Mouse (Mus musculus): ENCODE measurements around the gene Gclm. TPM values are rescaled to one million over a fixed set of nuclear protein-coding genes. Genes with fewer than 3 reads are reported as not detected.

Gclm gene
- 48.1 and 55.5 TPM in 2 replicates for polyA plus RNA-seq (2014; fragmentation: Nextera tagmentation; extraction: Ambion mirVana)

- under 1% methylated on average over 69 of the region's 90 CpGs for WGBS
- H3K9ac ChIP-seq (replicated peaks; ENCODE audit: low read depth, low read length): peak within 1 kb of the TSS; percentile 76
Observed at GRCm38 (mm10) chr3:122245215-122245877, at the start of gene Gclm. TSS of gene Gclm (plus strand) at chr3:122245557.

GRCm38 (mm10) chr3:122196621-122197298 is 48.6 kb upstream of the Gclm start:
- no peaks in the 10 kb centered on the region for H3K36me3 ChIP-seq (ENCODE audit: control insufficient read depth, insufficient read depth, low read length)
- H3K4me1 ChIP-seq (ENCODE audit: control insufficient read depth, insufficient read depth, low read length): no peaks in the 10 kb centered on the region
- H3K27ac ChIP-seq (ENCODE audit: low read depth, low read length): no peak overlapping the region
- H3K9me3 ChIP-seq (ENCODE audit: control insufficient read depth, low read length): no peaks in the 10 kb centered on the region
- no peak overlapping the region for H3K4me3 ChIP-seq (ENCODE audit: low read depth, low read length)
- H3K27me3 ChIP-seq (ENCODE audit: control insufficient read depth, insufficient read depth, low read length): no peaks in the 10 kb centered on the region
- 60% methylated on average over 4 of the region's 4 CpGs for WGBS
- no peak overlapping the region for H3K4me2 ChIP-seq (ENCODE audit: low read depth, low read length)
- H3K9ac ChIP-seq (replicated peaks; ENCODE audit: low read depth, low read length): no peak overlapping the region
- no peak for ATAC-seq (ENCODE audit: low read depth)

More at GRCm38 (mm10) chr3:122245215-122245877, at the start of gene Gclm:
- peak; percentile 99 for ATAC-seq (ENCODE audit: low read depth)
- Histone ChIP-seq H3K27ac (ENCODE audit: low read depth, low read length) (peak within 1 kb of the TSS; percentile 91), H3K4me2 (ENCODE audit: low read depth, low read length) (peak within 1 kb of the TSS; percentile 68), H3K9me3 (ENCODE audit: control insufficient read depth, low read length) (no peaks in the 10 kb centered on the region), H3K4me1 (ENCODE audit: control insufficient read depth, insufficient read depth, low read length) (peaks cover 16% of the 10 kb centered on the region), H3K27me3 (ENCODE audit: control insufficient read depth, insufficient read depth, low read length) (peaks cover 4% of the 10 kb centered on the region; the same call in 1 of the 2 replicates), H3K36me3 (ENCODE audit: control insufficient read depth, insufficient read depth, low read length) (no peaks in the 10 kb centered on the region), H3K4me3 (ENCODE audit: low read depth, low read length) (peak within 1 kb of the TSS; percentile 91)

GRCm38 (mm10) chr3:122198532-122198931 is 46.8 kb upstream of the Gclm start:
- Histone ChIP-seq H3K36me3 (ENCODE audit: control insufficient read depth, insufficient read depth, low read length) (no peaks in the 10 kb centered on the region), H3K4me1 (ENCODE audit: control insufficient read depth, insufficient read depth, low read length) (no peaks in the 10 kb centered on the region), H3K9ac (replicated peaks; ENCODE audit: low read depth, low read length) (no peak overlapping the region), H3K4me3 (ENCODE audit: low read depth, low read length) (no peak overlapping the region), H3K27ac (ENCODE audit: low read depth, low read length) (no peak overlapping the region), H3K9me3 (ENCODE audit: control insufficient read depth, low read length) (no peaks in the 10 kb centered on the region), H3K27me3 (ENCODE audit: control insufficient read depth, insufficient read depth, low read length) (no peaks in the 10 kb centered on the region), H3K4me2 (ENCODE audit: low read depth, low read length) (no peak overlapping the region)
- ATAC-seq (ENCODE audit: low read depth): no peak
- 89% methylated on average over 2 of the region's 2 CpGs for WGBS

- no peaks in the 10 kb centered on the region for H3K4me1 ChIP-seq (ENCODE audit: control insufficient read depth, insufficient read depth, low read length)
- H3K36me3 ChIP-seq (ENCODE audit: control insufficient read depth, insufficient read depth, low read length): no peaks in the 10 kb centered on the region
- ATAC-seq (ENCODE audit: low read depth): no peak
- H3K4me2 ChIP-seq (ENCODE audit: low read depth, low read length): no peak overlapping the region
- H3K9me3 ChIP-seq (ENCODE audit: control insufficient read depth, low read length): no peaks in the 10 kb centered on the region
- 78% methylated on average over 8 of the region's 8 CpGs for WGBS
- H3K9ac ChIP-seq (replicated peaks; ENCODE audit: low read depth, low read length): no peak overlapping the region
- H3K27me3 ChIP-seq (ENCODE audit: control insufficient read depth, insufficient read depth, low read length): no peaks in the 10 kb centered on the region
- no peak overlapping the region for H3K4me3 ChIP-seq (ENCODE audit: low read depth, low read length)
- no peak overlapping the region for H3K27ac ChIP-seq (ENCODE audit: low read depth, low read length)
Observed at GRCm38 (mm10) chr3:122198966-122199381, 46.4 kb upstream of the Gclm start.

GRCm38 (mm10) chr3:122199600-122199999 is 45.8 kb upstream of the Gclm start:
- Histone ChIP-seq H3K9me3 (ENCODE audit: control insufficient read depth, low read length) (no peaks in the 10 kb centered on the region), H3K36me3 (ENCODE audit: control insufficient read depth, insufficient read depth, low read length) (no peaks in the 10 kb centered on the region), H3K4me3 (ENCODE audit: low read depth, low read length) (no peak overlapping the region), H3K9ac (replicated peaks; ENCODE audit: low read depth, low read length) (no peak overlapping the region), H3K27me3 (ENCODE audit: control insufficient read depth, insufficient read depth, low read length) (no peaks in the 10 kb centered on the region), H3K4me1 (ENCODE audit: control insufficient read depth, insufficient read depth, low read length) (no peaks in the 10 kb centered on the region), H3K4me2 (ENCODE audit: low read depth, low read length) (no peak overlapping the region), H3K27ac (ENCODE audit: low read depth, low read length) (no peak overlapping the region)
- WGBS: 85% methylated on average over 4 of the region's 4 CpGs
- no peak for ATAC-seq (ENCODE audit: low read depth)

- no peaks in the 10 kb centered on the region for H3K9me3 ChIP-seq (ENCODE audit: control insufficient read depth, low read length)
- no peak overlapping the region for H3K27ac ChIP-seq (ENCODE audit: low read depth, low read length)
- H3K4me2 ChIP-seq (ENCODE audit: low read depth, low read length): no peak overlapping the region
- H3K27me3 ChIP-seq (ENCODE audit: control insufficient read depth, insufficient read depth, low read length): no peaks in the 10 kb centered on the region
- no peak for ATAC-seq (ENCODE audit: low read depth)
- H3K4me1 ChIP-seq (ENCODE audit: control insufficient read depth, insufficient read depth, low read length): no peaks in the 10 kb centered on the region
- H3K4me3 ChIP-seq (ENCODE audit: low read depth, low read length): no peak overlapping the region
- no peak overlapping the region for H3K9ac ChIP-seq (replicated peaks; ENCODE audit: low read depth, low read length)
- 81% methylated on average over 5 of the region's 5 CpGs for WGBS
- no peaks in the 10 kb centered on the region for H3K36me3 ChIP-seq (ENCODE audit: control insufficient read depth, insufficient read depth, low read length)
Observed at GRCm38 (mm10) chr3:122200017-122200416, 45.3 kb upstream of the Gclm start.

- WGBS: 37% methylated on average over 5 of the region's 5 CpGs
- no peak overlapping the region for H3K4me3 ChIP-seq (ENCODE audit: low read depth, low read length)
- ATAC-seq (ENCODE audit: low read depth): no peak
- H3K36me3 ChIP-seq (ENCODE audit: control insufficient read depth, insufficient read depth, low read length): no peaks in the 10 kb centered on the region
- no peaks in the 10 kb centered on the region for H3K27me3 ChIP-seq (ENCODE audit: control insufficient read depth, insufficient read depth, low read length)
- H3K9ac ChIP-seq (replicated peaks; ENCODE audit: low read depth, low read length): no peak overlapping the region
- no peaks in the 10 kb centered on the region for H3K9me3 ChIP-seq (ENCODE audit: control insufficient read depth, low read length)
- no peak overlapping the region for H3K4me2 ChIP-seq (ENCODE audit: low read depth, low read length)
- H3K4me1 ChIP-seq (ENCODE audit: control insufficient read depth, insufficient read depth, low read length): no peaks in the 10 kb centered on the region
- H3K27ac ChIP-seq (ENCODE audit: low read depth, low read length): no peak overlapping the region
Observed at GRCm38 (mm10) chr3:122200447-122200846, 44.9 kb upstream of the Gclm start.

- Histone ChIP-seq H3K9me3 (ENCODE audit: control insufficient read depth, low read length) (no peaks in the 10 kb centered on the region), H3K27ac (ENCODE audit: low read depth, low read length) (no peak overlapping the region), H3K4me1 (ENCODE audit: control insufficient read depth, insufficient read depth, low read length) (no peaks in the 10 kb centered on the region), H3K36me3 (ENCODE audit: control insufficient read depth, insufficient read depth, low read length) (no peaks in the 10 kb centered on the region), H3K9ac (replicated peaks; ENCODE audit: low read depth, low read length) (no peak overlapping the region), H3K27me3 (ENCODE audit: control insufficient read depth, insufficient read depth, low read length) (no peaks in the 10 kb centered on the region), H3K4me2 (ENCODE audit: low read depth, low read length) (no peak overlapping the region), H3K4me3 (ENCODE audit: low read depth, low read length) (no peak overlapping the region)
- 37% methylated on average over 5 of the region's 5 CpGs for WGBS
- ATAC-seq (ENCODE audit: low read depth): no peak
Observed at GRCm38 (mm10) chr3:122202307-122202732, 43.0 kb upstream of the Gclm start.

- 76% methylated on average over 9 of the region's 9 CpGs for WGBS
- ATAC-seq (ENCODE audit: low read depth): no peak
- H3K9ac ChIP-seq (replicated peaks; ENCODE audit: low read depth, low read length): no peak overlapping the region
Observed at GRCm38 (mm10) chr3:122203675-122204329, 41.6 kb upstream of the Gclm start.

More at GRCm38 (mm10) chr3:122203675-122204329, 41.6 kb upstream of the Gclm start:
- H3K4me1 ChIP-seq (ENCODE audit: control insufficient read depth, insufficient read depth, low read length): no peaks in the 10 kb centered on the region
- no peaks in the 10 kb centered on the region for H3K36me3 ChIP-seq (ENCODE audit: control insufficient read depth, insufficient read depth, low read length)
- no peak overlapping the region for H3K27ac ChIP-seq (ENCODE audit: low read depth, low read length)
- no peak overlapping the region for H3K4me3 ChIP-seq (ENCODE audit: low read depth, low read length)
- no peaks in the 10 kb centered on the region for H3K9me3 ChIP-seq (ENCODE audit: control insufficient read depth, low read length)
- no peak overlapping the region for H3K4me2 ChIP-seq (ENCODE audit: low read depth, low read length)
- H3K27me3 ChIP-seq (ENCODE audit: control insufficient read depth, insufficient read depth, low read length): no peaks in the 10 kb centered on the region
